Mouse (Mus musculus): ENCODE data around the gene Dohh.

Dohh gene

DNA sequence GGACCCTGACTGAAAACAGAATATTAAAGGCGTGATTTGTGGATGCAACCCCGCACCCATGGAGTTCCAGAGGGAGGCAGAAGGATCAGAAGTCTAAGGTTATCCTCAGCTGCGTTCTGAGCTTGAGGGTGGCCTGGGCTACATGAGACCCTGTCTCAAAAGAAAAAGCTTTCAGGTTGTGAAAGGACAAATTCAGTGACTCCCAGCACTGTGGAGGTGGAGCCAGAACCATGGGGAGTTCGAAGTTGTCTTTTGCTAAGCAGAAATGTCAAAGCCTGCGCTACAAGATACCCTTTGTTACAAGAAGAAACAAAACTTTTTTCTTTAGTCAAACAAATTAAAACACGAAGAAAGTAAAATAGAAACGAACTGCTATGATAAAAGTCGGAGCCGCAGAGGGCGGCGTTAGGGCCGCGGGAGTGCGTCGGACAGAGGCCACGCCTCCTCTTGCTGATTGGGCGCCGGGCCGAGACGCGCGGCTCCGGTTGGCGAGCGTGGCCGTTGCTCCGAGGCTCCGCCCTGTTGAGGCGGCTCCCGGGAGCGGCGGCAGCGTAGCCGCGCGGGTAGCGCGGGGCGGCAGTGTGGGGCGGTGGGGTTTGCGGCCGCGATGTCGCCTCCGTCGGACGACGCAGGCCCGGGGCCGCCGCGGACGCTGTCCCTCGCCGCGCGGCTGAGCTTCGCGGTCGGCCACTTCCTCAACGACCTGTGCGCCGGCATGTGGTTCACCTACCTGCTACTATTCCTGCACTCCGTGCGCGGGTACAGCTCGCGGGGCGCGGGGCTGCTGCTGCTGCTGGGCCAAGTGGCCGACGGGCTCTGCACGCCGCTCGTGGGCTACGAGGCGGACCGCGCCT is 27.0 kb upstream of the Dohh start, which contains the start of gene Mfsd12:
Mfsd12 (plus strand) TSS at position 501 of the 854 bp plus-strand sequence.
- DNase-seq (ENCODE audit: low read depth, low spot score) = peak; percentile 77

DNA sequence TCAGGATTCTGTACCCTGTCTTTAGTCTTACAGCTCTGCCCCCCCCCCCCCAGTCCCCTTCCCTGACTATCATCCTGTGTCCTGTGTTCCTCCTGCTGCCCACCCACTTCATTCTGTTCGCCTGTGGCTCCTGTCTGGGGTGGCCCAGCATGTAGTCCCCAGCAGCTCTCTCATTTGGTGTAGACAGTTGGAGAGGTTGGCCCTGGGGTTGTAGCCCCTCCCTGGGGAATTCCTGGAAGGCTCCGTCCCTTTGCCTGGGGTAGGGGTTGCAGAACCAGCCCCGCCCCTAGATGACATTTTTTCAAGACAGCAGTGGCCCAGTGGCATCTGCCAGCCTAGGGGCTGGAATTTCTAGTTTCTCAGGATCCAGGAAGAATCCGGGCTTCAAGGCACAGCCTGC is 26.0 kb upstream of the Dohh start:
- no peak for DNase-seq (ENCODE audit: low read depth, low spot score)

DNA sequence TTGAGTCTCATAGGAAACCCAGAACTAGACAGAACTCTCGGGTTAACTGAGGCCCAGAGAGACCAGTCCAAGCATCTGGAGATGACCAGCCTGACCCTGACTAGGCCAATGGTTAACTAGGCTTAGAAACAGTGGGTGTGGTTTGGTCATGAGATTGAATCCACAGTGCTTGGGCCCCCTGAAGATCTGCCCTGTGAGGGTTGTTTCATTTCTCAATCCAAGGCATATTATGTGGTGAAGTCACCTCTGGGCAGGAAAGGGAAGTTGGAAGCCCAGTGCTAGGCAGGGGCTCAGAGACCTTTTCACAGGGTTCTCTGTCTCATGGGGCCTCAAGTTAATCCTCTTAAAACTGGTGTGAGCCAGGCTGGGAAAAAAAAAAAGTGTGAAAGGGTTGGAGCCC is 25.4 kb upstream of the Dohh start:
- DNase-seq (ENCODE audit: low read depth, low spot score) = peak; percentile 34

DNA sequence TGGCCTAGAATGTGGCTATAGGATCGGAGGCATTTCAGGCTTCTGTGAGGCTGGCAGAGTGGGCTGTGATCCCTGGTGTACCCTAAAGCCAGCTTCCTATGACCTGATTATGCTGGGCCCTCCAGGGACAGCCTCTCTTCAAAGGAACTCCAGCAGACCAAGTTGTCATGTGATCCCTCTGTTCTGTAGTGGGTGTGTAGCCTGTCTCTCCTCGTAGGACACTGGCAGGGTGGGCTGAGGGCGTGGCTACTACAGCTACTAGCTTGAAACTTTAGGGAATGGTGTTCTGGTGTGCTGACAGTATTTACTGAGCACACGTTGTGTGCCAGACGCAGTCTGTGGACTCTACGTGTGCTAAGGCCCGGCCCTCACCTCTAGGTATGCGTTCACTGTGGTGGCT is 23.5 kb upstream of the Dohh start:
- DNase-seq (ENCODE audit: low read depth, low spot score) = no peak

DNA sequence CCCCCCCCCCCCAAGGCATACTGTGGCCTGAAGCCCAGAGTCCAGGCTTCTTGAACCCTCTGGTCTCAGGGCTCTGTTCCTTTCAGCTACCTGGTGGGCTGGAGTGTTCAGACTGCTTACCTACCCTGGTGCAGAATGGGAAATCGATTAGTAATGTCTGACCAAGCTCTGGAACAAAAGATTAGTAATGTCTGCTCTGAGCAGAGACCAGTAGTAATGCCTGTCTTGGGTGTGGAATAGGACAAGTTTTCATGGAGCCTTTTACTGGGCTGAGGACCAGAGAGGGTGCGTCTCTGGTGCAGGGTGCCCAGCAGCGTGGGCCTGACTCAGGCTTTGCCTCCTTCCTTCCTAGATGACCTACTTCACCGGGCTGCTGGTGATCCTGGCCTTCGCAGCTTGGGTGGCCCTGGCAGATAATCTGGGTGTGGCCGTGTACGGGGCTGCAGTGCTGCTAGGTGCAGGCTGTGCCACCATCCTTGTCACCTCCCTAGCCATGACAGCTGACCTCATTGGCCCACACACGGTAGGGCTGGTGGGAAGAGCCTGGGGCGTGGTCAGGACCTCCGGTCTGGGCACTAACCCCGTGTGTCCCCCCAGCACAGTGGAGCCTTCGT is 21.8 kb upstream of the Dohh start:
- DNase-seq (ENCODE audit: low read depth, low spot score) = no peak

DNA sequence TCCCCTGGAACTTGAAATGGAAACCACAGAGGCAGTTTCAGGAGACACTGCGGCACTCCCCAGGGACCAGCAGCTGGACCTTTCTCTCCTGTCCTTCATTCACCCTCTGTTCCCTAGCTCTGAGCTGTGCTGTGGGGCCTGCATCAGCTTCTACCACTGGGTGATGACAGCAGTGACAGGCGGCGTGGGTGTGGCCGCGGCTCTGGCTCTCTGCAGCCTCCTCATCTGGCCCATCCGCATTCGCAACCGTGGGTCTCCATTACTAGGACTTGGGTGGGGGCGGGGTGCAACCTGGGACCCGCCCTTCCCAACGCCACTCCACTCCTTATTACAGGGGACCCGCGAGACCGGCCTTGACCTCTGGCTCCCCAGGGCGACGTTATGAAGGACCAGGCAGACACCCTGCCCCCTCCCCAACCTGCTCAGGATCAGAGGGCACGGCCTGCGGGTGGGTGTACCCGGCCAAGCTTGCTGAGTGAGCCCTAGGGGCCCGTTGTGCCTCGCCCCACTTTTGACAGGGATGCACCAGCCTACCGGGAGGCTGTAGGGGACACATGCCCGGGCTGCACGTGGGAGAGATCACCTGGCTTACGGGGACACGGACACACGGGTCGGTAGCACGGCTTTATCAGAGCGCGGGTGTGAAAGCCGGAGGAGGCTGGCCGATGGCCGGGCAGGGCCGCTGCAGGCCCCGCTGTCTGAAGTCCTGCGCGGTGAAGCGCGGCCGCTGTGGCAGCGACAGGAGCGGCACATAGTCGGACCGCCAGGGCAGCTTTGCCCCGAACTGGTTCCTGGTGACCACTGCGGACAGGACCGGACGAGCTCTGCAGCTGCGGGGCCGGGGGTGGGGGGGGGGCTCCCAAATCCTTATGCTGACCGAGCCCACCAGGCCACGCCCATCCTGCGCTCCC is 20.5 kb upstream of the Dohh start:
- no peak for DNase-seq (ENCODE audit: low read depth, low spot score)

DNA sequence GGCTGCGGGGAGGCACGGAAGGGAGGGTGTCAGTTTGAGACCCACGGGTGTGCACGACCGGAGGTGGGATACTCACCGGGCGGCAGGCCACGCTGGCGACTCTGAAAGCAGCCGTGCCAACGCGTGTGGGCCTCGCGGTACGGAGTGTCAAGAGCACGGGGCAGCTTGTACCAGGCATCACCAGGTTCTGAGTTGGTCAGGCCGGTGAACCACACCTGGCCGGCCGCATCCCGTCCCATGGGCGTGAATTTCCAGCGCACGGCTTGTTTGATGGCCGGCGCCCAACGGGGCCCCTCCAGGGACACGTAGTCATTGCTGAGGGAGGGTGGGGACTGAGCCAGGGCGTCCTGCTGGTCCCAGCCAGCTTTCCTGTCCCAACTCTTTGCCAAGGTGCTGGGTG is 19.6 kb upstream of the Dohh start:
- no peak for DNase-seq (ENCODE audit: low read depth, low spot score)

DNA sequence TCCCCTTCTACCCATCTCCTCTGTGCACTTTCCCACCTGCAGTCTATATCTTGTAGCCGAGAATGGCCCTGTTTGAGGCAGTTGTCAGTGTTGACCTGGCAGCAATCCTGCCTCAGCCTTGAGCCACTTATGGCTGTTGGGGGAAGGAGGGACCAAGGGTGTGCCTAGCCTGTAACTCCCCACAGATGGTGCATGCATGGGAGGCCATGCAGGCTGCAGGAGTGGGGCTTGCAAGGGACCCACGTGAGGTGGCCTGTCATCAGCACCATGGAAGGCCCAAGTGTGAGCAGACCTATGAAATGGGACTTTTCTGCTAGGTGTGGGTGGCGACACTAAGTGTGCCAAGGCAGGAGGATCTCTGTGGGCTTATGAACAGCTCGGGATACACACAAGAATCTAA is 19.2 kb upstream of the Dohh start:
- DNase-seq (ENCODE audit: low read depth, low spot score) = no peak

DNA sequence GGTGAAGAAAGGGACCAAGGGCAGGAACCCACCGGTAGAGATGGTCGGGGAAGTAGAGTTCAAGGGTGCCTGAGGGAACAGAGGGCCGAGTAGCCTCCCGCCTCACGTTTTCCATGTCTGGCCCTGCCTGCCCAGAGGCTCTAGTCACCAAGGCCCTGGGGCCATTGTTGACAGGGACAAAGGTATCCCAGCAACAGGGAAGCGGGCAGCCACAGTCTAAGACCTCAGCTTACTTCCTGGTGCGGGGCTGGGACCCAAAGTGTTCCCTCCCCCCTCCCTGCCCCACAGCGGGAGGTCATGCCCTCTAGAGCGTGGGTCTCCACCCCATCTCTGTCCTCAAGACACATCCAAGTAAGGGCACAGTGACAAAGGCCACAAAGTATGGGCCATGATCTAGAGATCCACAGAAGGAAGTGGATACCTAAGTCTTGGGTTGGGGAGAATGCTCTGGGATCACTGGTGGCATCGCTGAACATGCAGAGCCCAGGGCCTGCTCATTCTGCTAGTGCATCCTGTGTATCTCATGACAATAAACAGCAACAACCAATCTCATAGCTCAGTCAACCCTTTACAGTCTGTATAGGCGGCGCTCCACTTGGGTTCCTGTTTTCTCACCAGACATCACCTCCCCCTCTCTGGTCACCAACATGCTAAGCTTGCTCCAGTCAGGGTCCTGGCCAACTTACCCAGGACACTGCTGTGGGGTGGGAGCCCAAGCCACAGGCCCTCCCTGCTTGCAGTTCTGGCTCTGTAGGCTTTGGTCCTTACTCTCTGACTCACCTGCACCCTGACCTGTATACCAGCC is 18.4 kb upstream of the Dohh start, which contains the start of gene 4930404N11Rik:
4930404N11Rik (minus strand) TSS at position 145 of the 805 bp plus-strand sequence.
- DNase-seq (ENCODE audit: low read depth, low spot score) = no peak

DNA sequence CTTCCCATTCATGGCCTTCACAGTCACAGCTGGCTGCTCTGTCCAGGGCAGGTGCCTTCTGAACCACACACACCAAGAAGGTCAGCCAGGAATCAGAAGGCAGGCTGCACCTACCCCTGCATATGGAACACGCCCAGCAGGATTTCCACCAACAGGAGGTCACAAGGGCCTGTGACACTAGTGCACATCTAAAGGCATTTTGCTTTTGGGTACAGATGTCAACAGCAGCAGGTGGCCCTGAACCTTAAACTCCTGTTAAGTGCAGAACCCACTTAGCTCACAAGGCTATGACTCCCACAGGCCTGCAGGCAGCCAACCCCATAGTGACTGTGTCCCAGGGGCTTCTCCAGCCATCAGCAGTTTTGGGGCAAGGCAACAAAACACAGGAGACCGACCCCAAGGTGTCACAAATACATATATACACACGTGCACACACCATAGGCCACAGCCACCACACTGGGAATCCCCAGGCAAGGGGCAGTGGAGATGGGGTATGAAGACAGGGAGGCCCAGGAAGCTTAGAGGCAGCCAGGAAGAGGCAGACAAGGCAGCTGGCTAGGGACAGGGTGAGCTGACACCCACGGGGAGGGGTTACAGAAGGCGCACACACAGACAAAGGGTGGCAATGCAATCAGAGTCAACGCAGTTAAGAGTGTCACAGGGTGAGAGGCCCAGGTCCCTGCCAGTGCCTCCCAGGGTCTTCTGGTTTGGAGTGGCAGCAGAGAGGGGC is 17.6 kb upstream of the Dohh start:
- no peak for DNase-seq (ENCODE audit: low read depth, low spot score)

DNA sequence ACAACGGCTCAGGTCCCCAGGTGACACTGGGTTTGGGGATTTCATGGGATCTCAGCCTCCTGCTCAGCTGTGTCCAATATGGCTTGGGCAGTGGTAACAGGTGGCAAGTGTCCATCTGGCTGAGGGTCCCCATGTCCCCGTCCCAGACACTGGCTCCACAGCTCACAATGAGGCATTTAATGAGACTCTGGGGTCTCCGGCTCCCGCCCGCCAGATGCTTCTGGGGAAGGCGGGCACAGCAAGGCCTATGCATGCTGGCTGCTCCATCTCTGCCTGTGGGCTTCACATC is 17.1 kb upstream of the Dohh start:
- DNase-seq (ENCODE audit: low read depth, low spot score) = no peak

DNA sequence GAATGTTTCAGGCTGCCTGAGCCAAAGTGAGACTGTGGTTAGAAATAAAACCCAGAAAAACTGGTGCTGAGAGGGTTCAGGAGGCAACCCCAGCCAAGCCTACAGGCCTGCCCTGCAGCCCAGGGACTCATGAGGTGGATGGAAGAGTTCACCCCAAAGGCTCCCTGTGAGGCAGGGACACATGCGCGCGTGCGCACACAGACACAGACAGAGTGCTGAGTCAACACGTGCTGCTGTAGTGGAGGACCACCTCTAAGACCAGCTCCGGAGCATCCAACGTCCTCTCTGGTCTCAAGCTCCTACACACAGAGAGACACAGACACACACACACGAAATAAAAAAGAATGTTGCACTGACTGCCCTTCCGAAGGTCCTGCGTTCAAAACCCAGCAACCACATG is 8.9 kb upstream of the Dohh start:
- no peak for DNase-seq (ENCODE audit: low read depth, low spot score)

DNA sequence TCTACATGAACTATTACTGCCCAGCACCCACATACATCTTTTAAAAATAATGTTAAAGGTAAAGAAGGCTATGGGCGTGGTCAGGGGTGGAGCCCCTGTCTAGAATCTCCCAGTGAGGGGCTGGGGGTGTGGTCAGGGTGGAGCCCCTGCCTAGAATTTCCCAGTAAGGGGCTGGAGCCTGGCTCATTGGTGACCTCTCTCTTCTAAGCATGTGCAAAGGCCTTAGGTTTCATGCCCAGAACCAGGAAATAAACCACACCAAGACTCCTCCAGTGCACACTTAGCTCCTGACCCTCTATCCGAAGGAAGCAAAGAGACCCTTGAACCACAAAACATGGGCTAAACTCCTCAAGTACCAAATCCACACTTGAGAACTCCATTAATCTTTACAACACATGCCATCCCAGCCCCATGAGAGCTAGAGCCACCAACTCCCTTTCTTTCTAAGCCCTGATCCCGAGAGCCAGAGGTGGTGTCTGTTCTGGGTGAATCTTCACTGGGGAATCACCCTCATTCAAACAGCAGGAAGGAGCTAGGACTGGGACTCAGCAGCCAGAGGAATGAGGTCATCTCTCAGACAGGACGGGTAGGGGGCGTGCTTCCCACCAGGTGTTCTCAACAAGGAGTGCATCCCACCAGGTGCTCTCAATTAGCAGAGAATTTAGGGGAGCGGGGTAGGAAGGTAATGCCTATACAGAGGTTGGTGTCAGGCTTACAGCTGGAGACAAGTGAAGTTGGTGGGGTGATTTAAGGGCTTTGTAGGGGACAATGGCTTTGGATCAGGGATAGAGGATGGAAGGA is 7.5 kb upstream of the Dohh start:
- peak; percentile 31 for DNase-seq (ENCODE audit: low read depth, low spot score)

DNA sequence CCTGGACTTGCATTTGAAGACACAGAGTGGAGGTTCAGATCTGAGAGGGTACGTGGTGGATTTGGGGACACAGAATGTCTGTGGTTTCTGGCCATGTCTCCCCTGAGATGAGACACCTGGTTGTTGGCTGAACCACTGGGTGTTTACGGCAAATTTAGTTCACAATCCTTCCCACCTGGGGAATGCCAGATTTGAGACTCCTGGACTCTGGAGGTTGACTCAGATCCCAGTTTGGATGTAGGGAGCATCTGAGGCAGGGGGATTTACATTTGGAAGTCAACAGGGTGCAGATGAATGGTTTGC is 6.9 kb upstream of the Dohh start:
- no peak for DNase-seq (ENCODE audit: low read depth, low spot score)

DNA sequence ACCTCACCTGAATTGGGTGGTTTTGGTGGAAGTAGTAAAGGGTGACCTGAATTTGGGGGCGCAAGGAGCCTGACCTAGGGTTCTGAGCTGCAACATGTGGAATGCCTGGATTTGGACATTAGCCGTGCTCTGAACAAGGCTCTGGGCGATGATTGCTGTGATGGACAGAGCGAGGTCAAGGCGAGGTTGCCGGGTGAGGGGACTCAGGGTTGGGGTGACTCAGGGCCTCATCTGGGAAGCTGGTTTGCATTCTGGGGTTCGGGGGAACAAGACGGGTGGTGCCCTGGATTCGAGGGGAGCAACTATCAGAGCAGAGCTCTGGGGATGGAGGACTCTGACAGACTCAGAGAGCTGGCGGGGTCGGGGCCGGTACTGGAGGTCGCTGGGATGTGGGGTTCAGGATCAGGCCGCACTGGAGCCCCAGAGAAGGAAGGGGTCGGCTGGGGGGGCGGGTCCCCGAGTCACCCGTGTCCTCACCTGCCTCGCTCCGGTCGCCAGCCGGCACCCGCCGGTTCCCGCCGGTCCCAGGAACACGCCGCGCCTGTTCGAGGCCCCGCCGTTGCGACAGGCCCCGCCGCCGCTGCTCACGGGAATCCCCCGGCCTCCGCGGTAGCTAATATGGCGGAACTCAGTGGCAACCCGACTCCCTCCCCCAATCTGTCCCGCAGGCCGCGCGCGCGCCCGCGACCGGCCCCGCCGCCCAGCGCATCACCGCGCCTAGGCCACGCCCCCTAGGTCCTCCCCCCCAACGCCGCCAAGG is 6.3 kb upstream of the Dohh start, which contains the start of gene Fzr1:
Fzr1 (minus strand) TSS at position 724 of the 760 bp plus-strand sequence.
- peak; percentile 28 for DNase-seq (ENCODE audit: low read depth, low spot score)

DNA sequence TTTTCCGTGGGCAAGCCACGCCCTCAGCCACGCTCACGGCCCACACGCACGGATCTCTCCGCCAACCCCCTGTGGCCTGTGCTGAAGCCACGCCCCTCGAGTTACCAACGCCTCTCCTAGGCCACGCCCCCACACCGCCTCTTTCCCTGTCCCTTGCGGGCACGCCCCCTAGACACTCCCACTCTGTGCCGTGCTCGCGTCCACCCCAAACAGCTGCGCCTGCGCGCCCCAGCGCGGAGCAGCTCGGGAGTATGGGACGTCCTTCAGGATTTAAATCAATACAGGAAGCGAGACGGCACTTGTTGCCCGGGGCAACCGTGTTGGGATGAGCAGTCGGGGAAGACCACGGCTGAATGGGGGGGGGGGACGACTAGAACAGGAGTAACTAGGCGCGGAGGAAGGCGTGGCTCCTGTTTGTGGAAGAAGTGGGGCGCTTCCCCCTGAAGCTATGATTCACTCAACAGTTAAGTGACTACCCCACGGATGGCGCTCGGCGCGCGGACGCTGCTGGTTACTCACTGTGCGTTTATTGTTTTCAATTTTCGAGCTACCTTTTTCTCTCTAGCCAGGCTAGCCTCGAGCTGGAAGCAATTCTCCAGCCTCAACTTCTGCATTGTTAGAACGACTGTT is 5.6 kb upstream of the Dohh start:
- peak; percentile 100 for DNase-seq (ENCODE audit: low read depth, low spot score)

DNA sequence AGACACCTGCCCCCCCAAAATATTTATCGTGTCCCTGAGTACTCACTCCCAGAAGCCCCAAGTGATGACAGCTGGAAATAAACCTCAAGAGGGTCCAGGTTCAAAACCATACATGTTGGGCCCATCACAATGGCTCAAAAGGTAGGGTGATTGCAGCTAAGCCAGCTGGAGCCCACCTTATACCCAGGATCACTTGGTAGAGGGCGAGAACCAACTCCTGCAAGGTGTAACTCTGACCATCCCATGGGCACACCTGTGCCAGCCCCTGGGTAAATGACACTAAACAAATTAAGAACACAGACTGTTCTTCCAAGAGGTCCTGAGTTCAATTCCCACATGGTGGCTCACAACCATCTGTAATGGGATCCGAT is 5.1 kb upstream of the Dohh start:
- DNase-seq (ENCODE audit: low read depth, low spot score) = no peak

DNA sequence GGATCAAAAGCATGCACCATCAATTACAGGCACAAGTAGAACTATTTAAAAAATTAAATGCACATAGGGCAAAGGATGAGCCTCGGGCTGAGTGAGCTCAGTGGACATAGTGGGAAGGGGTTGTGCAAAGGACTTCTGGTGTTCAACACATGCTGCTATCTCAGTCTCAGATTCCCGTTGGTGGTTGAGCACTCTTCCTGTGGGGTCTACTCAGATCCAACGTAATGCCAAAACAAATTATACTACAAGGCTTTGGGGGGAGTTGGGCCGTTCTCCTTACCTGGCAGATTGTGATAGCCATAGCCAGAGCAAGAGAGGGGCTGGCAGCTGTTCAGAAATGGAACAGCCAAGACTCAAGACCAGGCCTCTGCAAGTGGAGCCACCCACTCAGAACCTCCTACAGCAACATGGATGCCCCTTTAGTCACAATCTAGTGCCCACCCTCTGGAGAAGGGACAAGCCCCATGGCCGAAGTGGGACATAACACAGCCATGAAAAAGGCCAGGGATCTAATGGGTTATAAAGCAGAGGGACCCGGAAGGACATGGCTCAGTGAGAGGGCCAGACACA is 4.3 kb upstream of the Dohh start:
- DNase-seq (ENCODE audit: low read depth, low spot score) = no peak

DNA sequence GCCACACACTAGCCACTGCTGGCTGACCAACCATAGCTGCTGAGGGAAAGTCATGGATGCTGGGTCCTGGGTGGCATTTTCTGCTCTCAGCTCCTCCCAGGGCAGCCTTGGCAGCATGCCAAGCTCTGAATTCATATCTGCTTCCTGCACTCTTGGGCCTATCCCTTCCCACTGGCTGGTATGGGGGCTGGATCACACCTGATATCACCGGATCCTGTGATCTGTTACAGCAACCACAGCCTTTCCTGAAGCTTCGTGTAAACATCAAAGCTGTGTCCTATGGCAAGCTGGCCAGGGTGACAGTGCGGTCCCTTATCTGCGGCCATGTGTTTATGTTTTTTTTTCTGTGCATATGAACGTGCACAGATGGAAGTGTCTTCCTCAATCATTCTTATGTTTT is 2.2 kb upstream of the Dohh start:
- DNase-seq (ENCODE audit: low read depth, low spot score) = peak; percentile 51

Data from 3T3-L1 (cell line).